In the genomic region with DNA sequence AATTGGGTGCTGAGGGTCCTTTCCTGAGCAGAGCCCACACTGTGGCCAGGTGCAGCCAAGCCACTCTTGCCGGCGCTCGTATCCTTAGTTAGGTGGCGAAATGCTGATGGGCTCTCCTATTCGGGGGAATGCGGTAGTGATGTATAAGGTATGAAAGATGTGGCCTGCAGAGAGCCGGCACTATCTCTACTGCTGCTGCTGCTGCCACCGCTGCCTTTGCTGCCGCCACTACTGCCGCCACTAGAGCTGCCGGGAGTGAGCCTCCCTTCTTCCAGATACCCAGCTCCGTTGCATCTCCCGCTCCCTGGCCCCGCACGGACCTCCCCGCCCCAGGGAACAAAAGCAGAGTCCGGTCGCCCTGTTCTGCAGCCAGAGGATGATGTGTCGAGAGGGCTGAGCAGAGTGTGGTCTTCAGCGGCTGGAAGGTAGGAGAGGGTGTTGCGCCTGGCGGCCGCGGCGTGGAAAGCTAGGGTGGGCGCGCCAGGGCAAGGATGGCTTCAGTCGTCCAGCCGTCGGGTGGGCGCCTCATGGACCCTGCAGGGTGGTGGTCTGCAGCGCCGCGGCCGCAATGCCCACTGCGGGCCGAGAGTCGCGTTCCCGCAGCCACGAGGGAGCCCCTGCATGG, we compare ENCODE assay signal across 8 mouse cellular contexts. TPM values are rescaled to one million over a fixed set of nuclear protein-coding genes. Genes with fewer than 3 reads are reported as not detected.
DNase-seq lines count a peak whose midpoint lies in the region; ATAC-seq lines count a peak whose summit lies in the region.

A gene (plus strand): TSS at position 39 of the 625 bp plus-strand sequence.

- peak within 1 kb of the TSS; percentile 24 for H3K4me3 ChIP-seq in lung, embryonic 15.5 days
- H3K4me3 ChIP-seq in forebrain, embryonic 11.5 days (ENCODE audit: low read depth, low read length) = peak within 1 kb of the TSS; percentile 29
- H3K4me3 ChIP-seq in midbrain, embryonic 13.5 days (replicated peaks) = peak within 1 kb of the TSS; percentile 52

- ATAC-seq in lung, embryonic 15.5 days (ENCODE audit: borderline replicate concordance, extremely low read depth, low FRiP score, low TSS enrichment) = no peak
- peak; percentile 44; the same call in 1 of the 2 replicates for ATAC-seq in forebrain, embryonic 11.5 days (replicated peaks; ENCODE audit: low FRiP score)
- peak; percentile 76 for ATAC-seq in midbrain, embryonic 13.5 days
- no peak for ATAC-seq in CD4-positive, CD25-positive, alpha-beta regulatory T cell, adult 4 months

- peak within 1 kb of the TSS; percentile 50 for H3K4me2 ChIP-seq in lung, embryonic 15.5 days
- peak within 1 kb of the TSS; percentile 60 for H3K4me2 ChIP-seq in forebrain, embryonic 11.5 days (ENCODE audit: low read depth, low read length, severe bottlenecking)
- H3K4me2 ChIP-seq in midbrain, embryonic 13.5 days (replicated peaks) = peak within 1 kb of the TSS; percentile 68

- DNase-seq in lung, postnatal 36 days = no peak
- DNase-seq in forebrain, embryonic 11.5 days (ENCODE audit: low spot score) = peak; percentile 69
- peak; percentile 59 to 77 for DNase-seq in layer of hippocampus, adult 18-20 months (ENCODE audit: low spot score in 2 of 2)
- DNase-seq in B cell, adult 2 months = no peak
- DNase-seq in urinary bladder, postnatal 10 days (ENCODE audit: low spot score) = no peak

- H3K9ac ChIP-seq in lung, embryonic 15.5 days = no peak within 1 kb of the TSS
- H3K9ac ChIP-seq in forebrain, embryonic 11.5 days (ENCODE audit: low read length) = peak within 1 kb of the TSS; percentile 20; the same call in 1 of the 2 replicates
- H3K9ac ChIP-seq in midbrain, embryonic 13.5 days (replicated peaks) = peak within 1 kb of the TSS; percentile 64

- WGBS in lung, embryonic 15.5 days = under 1% methylated on average over 41 of the region's 41 CpGs
- under 1% methylated on average over 41 of the region's 41 CpGs for WGBS in forebrain, embryonic 11.5 days
- under 1% methylated on average over 41 of the region's 41 CpGs for WGBS in midbrain, embryonic 13.5 days

- no peaks in the 10 kb centered on the region for H3K36me3 ChIP-seq in lung, embryonic 15.5 days
- no peaks in the 10 kb centered on the region for H3K36me3 ChIP-seq in forebrain, embryonic 11.5 days (ENCODE audit: control insufficient read depth, insufficient read depth, low read length)
- H3K36me3 ChIP-seq in midbrain, embryonic 13.5 days = no peaks in the 10 kb centered on the region

- 0 out of 2 replicates have a peak, but pooled peaks cover 4% of the 10 kb centered on the region for H3K4me1 ChIP-seq in lung, embryonic 15.5 days
- peaks cover 4% of the 10 kb centered on the region; the same call in 1 of the 2 replicates for H3K4me1 ChIP-seq in forebrain, embryonic 11.5 days (replicated peaks; ENCODE audit: control insufficient read depth, insufficient read depth, low read length)
- H3K4me1 ChIP-seq in midbrain, embryonic 13.5 days (replicated peaks) = peaks cover 25% of the 10 kb centered on the region

- no peak within 1 kb of the TSS for H3K27ac ChIP-seq in lung, embryonic 15.5 days
- H3K27ac ChIP-seq in forebrain, embryonic 11.5 days (ENCODE audit: low read depth, low read length) = no peak within 1 kb of the TSS
- peak within 1 kb of the TSS; percentile 76 for H3K27ac ChIP-seq in midbrain, embryonic 13.5 days

- peaks cover 62% of the 10 kb centered on the region for H3K27me3 ChIP-seq in lung, embryonic 15.5 days
- peaks cover 38% of the 10 kb centered on the region for H3K27me3 ChIP-seq in forebrain, embryonic 11.5 days (ENCODE audit: control insufficient read depth, insufficient read depth, low read length)
- peaks cover 50% of the 10 kb centered on the region for H3K27me3 ChIP-seq in midbrain, embryonic 13.5 days

- H3K9me3 ChIP-seq in lung, embryonic 15.5 days = no peaks in the 10 kb centered on the region
- no peaks in the 10 kb centered on the region for H3K9me3 ChIP-seq in forebrain, embryonic 11.5 days (ENCODE audit: control insufficient read depth, low read length)
- H3K9me3 ChIP-seq in midbrain, embryonic 13.5 days = no peaks in the 10 kb centered on the region

RNA-seq across cellular contexts. Expression of the gene that starts here (rescaled TPM):
- 3.8 and 4.3 TPM in 2 replicates for polyA plus RNA-seq in lung, embryonic 15.5 days (2015; fragmentation: Nextera tagmentation; extraction: Ambion mirVana)
- polyA plus RNA-seq in forebrain, embryonic 11.5 days (2014; fragmentation: Nextera tagmentation; extraction: Ambion mirVana) = 46.9 and 51.6 TPM in 2 replicates
- total RNA-seq in layer of hippocampus, adult 18-20 months (2021) = 100 to 1,000 TPM; 146 to 158 TPM
- polyA plus RNA-seq in midbrain, embryonic 13.5 days (2015; fragmentation: Nextera tagmentation; extraction: Ambion mirVana) = 111 and 114 TPM in 2 replicates
- under 1 TPM in 1 of 2 experiments, not detected in 1; 0.26 TPM for polyA plus RNA-seq in CD4-positive, CD25-positive, alpha-beta regulatory T cell, adult 4 months (2017; shearing (Covaris generic))

Comparison
In these comparisons a context has a peak if more than half of its experiments do, and no peak if none do; other contexts are left out.
1. ATAC-seq: peak in forebrain, embryonic 11.5 days (single experiment) and midbrain, embryonic 13.5 days (single experiment); none in lung, embryonic 15.5 days (single experiment) and CD4-positive, CD25-positive, alpha-beta regulatory T cell, adult 4 months (single experiment).
2. DNase-seq: peak in forebrain, embryonic 11.5 days (single experiment) and layer of hippocampus, adult 18-20 months (2 of 2); none in lung, postnatal 36 days (single experiment), B cell, adult 2 months (0 of 2) and urinary bladder, postnatal 10 days (single experiment).
3. Peak in every context shown above with its lines, with median percentiles within 50 percentile points of each other: H3K4me2 ChIP-seq and H3K4me3 ChIP-seq.